Mouse (Mus musculus) forebrain, embryonic 14.5 days (tissue): ENCODE data around the gene Lgr6. TPM values are rescaled to one million over a fixed set of nuclear protein-coding genes. Genes with fewer than 3 reads are reported as not detected.

ENCODE experiments used
- ATAC-seq: fragments of 200-750 bp; cut with Nextera tagmentation; 2 replicates; pipeline ENCODE4 v1.8.0; 2017; ENCODE audit warnings: mild to moderate bottlenecking, moderate library complexity
- DNase-seq: peaks from one replicate; pipeline ENCODE4 v3.0.0-alpha.2; 2015; ENCODE audit warnings: low spot score
- H3K27ac ChIP-seq: fragments of 300-500 bp; sonication (generic); 2 replicates; pipeline ENCODE4 v1.5.1; 2014; ENCODE audit warnings: low read depth, mild to moderate bottlenecking, control low read depth, low read length, moderate library complexity
- H3K27me3 ChIP-seq: fragments of 300-500 bp; sonication (generic); replicated peaks from 2 replicates; pipeline ENCODE4 v1.6.1; 2014; ENCODE audit warnings: low read length, control low read depth, mixed read lengths; ENCODE audit not compliant: control insufficient read depth, insufficient read depth
- H3K36me3 ChIP-seq: fragments of 300-500 bp; sonication (generic); 2 replicates; pipeline ENCODE4 v1.6.1; 2014; ENCODE audit warnings: low read length, control low read depth; ENCODE audit not compliant: control insufficient read depth, insufficient read depth
- H3K4me1 ChIP-seq: fragments of 300-500 bp; sonication (generic); 2 replicates; pipeline ENCODE4 v1.6.1; 2014; ENCODE audit warnings: antibody characterized with exemption, low read length, control low read depth; ENCODE audit not compliant: control insufficient read depth, insufficient read depth
- H3K4me2 ChIP-seq: fragments of 300-500 bp; sonication (generic); 2 replicates; pipeline ENCODE4 v1.6.1; 2014; ENCODE audit warnings: mild to moderate bottlenecking, control low read depth, low read length
- H3K4me3 ChIP-seq: fragments of 300-500 bp; sonication (generic); 2 replicates; pipeline ENCODE4 v1.5.1; 2014; ENCODE audit warnings: low read depth, low read length, control low read depth
- H3K9ac ChIP-seq: fragments of 300-500 bp; sonication (generic); 2 replicates; pipeline ENCODE4 v1.6.1; 2014; ENCODE audit warnings: mild to moderate bottlenecking, low read length, control low read depth, moderate library complexity
- H3K9me3 ChIP-seq: fragments of 300-500 bp; sonication (generic); replicated peaks from 2 replicates; pipeline ENCODE4 v1.6.1; 2016; ENCODE audit warnings: low read length, control low read depth, mixed read lengths; ENCODE audit not compliant: control insufficient read depth
- WGBS: fragments of 180-500 bp; shearing (Covaris S2); extraction: QIAGEN DNeasy Blood & Tissue Kit; methylation state at CpG from one replicate; pipeline ENCODE4 v1.1.7; 2014; 5-methylcytosine and 5-hydroxymethylcytosine counted together
- polyA plus RNA-seq: library from polyadenylated mRNA; unstranded; fragments of >200 nt; fragmentation: Nextera tagmentation; extraction: Ambion mirVana; gene quantifications from 2 replicates; pipeline ENCODE4 v1.2.1, GENCODE M21; 2014

Lgr6 gene
- polyA plus RNA-seq, 1 experiment from 2014 or later: 0.48 TPM

DNA sequence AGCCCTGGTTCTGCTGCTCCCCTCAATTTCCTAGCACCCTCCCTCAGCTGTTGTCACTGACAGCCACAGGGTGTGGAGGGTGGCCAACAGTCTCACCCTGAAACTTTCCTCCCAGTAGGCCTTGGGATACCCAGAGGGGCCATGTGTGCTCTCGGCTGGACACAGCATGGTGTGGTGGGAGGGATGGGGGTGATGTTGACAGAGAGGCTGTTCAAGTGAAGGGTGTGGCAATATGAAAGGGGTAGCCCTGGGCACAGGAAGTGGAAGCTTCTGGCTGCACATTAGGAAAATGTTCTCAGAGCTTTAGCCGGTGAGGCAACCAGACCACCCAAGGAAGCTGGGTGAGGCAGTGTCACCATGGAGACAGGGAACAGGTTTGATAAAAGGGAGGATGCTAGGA lies 26.1 kb downstream of the Lgr6 start:
- H3K36me3 ChIP-seq: no peaks in the 10 kb centered on the region
- no peak for ATAC-seq
- no peak overlapping the region for H3K4me3 ChIP-seq
- WGBS: 50% methylated on average over 2 of the region's 2 CpGs
- DNase-seq: no peak
- no peaks in the 10 kb centered on the region for H3K9me3 ChIP-seq
- H3K27ac ChIP-seq: no peak overlapping the region
- no peak overlapping the region for H3K4me2 ChIP-seq
- H3K27me3 ChIP-seq: no peaks in the 10 kb centered on the region; the same call in 1 of the 2 replicates
- no peak overlapping the region for H3K9ac ChIP-seq
- H3K4me1 ChIP-seq: no peaks in the 10 kb centered on the region

DNA sequence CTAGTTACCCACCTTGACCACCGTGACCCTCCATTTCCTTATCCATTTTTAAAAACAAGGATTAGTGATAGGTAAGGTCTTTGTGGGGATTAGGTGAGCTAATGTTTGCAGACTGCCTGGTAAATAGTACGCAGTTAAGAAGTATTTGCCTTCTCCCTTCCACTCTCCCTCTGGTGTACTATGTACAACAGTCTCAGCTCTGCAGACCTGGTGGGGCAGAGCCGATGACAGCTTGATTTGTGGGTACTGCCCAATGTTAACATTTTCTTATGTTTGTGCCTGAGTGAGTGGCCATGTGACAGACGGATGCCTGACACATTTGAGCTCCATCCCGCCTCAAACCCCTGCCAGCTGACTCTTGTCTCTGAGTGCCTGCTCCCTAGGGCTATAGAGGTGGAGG lies 28.6 kb downstream of the Lgr6 start:
- 56% methylated on average over 5 of the region's 5 CpGs for WGBS
- ATAC-seq: no peak
- no peak overlapping the region for H3K9ac ChIP-seq

DNA sequence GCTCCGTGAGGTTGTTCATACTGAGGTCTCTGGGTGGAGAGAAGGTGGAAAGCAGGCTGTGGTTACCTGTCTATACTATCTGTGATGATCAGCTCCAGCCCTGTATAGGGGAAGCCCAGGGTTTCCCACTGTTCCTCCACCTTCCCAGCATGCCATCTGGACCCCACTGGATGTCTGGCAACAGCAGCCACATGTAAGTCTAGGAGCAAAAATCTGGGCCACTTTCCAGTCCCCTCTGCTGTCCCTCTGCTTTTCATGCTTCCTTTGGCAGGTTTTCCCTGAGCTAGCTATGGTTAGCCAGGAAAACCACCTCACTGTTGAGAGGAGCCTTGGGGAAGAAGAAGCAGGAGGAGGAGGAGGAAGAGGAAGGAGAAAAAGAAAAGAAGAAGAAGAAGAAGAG lies 29.8 kb downstream of the Lgr6 start:
- Histone ChIP-seq H3K4me2 (no peak overlapping the region), H3K36me3 (no peaks in the 10 kb centered on the region), H3K27me3 (no peaks in the 10 kb centered on the region), H3K4me3 (no peak overlapping the region), H3K4me1 (no peaks in the 10 kb centered on the region), H3K9ac (no peak overlapping the region), H3K27ac (no peak overlapping the region), H3K9me3 (no peaks in the 10 kb centered on the region)
- DNase-seq (peak; percentile 28), ATAC-seq (no peak)
- 100% methylated on average over 1 of the region's 1 CpGs for WGBS

More for the DNA sequence above, 28.6 kb downstream of the Lgr6 start:
- no peak overlapping the region for H3K4me3 ChIP-seq
- H3K27me3 ChIP-seq: no peaks in the 10 kb centered on the region
- no peaks in the 10 kb centered on the region for H3K4me1 ChIP-seq
- H3K36me3 ChIP-seq: no peaks in the 10 kb centered on the region
- no peak for DNase-seq
- no peak overlapping the region for H3K4me2 ChIP-seq
- no peaks in the 10 kb centered on the region for H3K9me3 ChIP-seq
- H3K27ac ChIP-seq: no peak overlapping the region

DNA sequence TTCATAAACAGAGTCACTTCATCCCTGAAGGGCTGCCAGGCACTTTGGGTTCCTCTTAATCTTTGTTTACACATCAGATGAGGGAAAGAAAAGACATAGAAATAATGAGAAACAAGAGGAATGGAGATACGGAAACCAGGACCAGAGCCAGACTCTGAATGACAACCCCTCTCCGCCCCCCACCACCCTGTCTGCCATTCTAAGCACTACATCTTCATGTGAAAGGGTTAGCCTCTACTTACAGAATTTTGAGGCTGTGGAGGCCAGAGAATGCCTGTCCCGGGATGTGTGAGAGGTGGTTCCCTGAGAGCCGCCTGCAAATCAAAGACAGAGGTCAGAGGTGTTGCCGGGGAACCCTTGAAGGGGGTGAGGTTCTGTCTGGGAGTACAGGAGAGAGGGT lies 32.4 kb downstream of the Lgr6 start:
- Histone ChIP-seq H3K9me3 (no peaks in the 10 kb centered on the region), H3K4me1 (no peaks in the 10 kb centered on the region), H3K27me3 (no peaks in the 10 kb centered on the region), H3K4me2 (no peak overlapping the region), H3K9ac (no peak overlapping the region), H3K4me3 (no peak overlapping the region), H3K27ac (no peak overlapping the region), H3K36me3 (no peaks in the 10 kb centered on the region)
- WGBS: 62% methylated on average over 5 of the region's 5 CpGs
- ATAC-seq (no peak), DNase-seq (no peak)

DNA sequence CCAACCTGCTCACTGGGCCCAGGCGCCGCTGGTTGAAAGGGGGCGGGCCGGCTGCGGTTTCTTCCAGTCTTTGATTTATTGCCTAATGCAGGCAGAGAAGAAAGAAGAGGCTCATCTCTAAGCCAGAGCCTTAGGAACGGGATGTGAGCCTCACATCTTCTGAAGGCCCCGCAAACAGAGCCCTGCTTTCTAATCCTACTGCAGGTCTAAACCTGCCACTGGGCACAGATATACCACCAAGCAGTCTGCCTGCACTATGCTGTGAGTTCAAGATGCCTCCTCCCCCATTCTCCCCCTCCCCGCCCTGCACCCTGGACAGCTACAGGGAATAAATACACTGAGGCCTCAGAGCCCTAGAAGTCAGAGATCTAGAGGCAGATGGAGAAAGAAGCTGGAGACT lies 35.2 kb downstream of the Lgr6 start:
- H3K4me3 ChIP-seq: no peak overlapping the region
- no peaks in the 10 kb centered on the region for H3K27me3 ChIP-seq
- H3K9me3 ChIP-seq: no peaks in the 10 kb centered on the region
- no peaks in the 10 kb centered on the region for H3K4me1 ChIP-seq
- no peak overlapping the region for H3K9ac ChIP-seq
- no peak overlapping the region for H3K27ac ChIP-seq
- DNase-seq (no peak), ATAC-seq (no peak)
- WGBS: 73% methylated on average over 8 of the region's 8 CpGs
- no peaks in the 10 kb centered on the region for H3K36me3 ChIP-seq
- no peak overlapping the region for H3K4me2 ChIP-seq

DNA sequence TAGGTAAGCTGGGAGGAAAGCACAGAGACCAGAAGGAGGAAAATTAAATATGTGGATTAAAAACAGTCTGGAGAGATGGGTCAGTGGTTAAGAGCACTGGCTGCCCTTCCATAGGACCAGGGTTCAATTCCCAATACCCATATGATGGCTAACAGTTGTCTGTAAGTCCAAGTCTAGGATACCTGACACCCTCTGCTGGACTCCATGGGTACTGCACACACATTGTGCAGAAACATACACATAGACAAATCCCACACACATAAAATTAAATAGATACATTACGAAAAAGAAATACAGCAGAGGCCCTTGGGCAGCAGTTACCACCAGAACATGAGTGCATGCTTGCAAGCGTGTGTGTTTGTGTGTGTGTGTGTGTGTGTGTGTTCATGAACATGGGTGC lies 40.6 kb downstream of the Lgr6 start:
- Histone ChIP-seq H3K9me3 (no peaks in the 10 kb centered on the region), H3K27ac (no peak overlapping the region), H3K27me3 (no peaks in the 10 kb centered on the region), H3K4me2 (no peak overlapping the region), H3K36me3 (no peaks in the 10 kb centered on the region), H3K4me3 (no peak overlapping the region), H3K9ac (no peak overlapping the region), H3K4me1 (no peaks in the 10 kb centered on the region)
- DNase-seq (no peak), ATAC-seq (no peak)
- WGBS: 91% methylated on average over 2 of the region's 2 CpGs

DNA sequence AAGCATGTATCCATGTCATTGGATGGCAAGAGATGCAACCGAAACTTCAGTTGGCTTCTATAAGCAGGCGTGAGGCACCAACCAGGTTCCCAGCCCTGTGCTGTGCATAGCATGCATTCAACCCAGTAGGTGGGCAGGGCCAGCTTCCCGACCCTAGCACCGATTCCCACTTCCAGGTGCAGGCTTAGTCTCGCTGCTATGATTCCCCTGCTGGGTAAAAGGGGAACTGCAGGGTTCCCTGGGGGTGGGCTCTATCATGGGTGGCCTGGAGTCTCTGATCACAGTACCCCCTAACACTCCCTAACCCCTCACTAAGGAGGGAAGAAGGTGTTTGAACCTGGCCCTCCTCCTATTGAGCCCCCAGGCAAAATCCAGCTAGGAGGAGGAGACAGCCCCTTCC lies 42.1 kb downstream of the Lgr6 start:
- Histone ChIP-seq H3K4me1 (no peaks in the 10 kb centered on the region), H3K27me3 (no peaks in the 10 kb centered on the region), H3K9me3 (no peaks in the 10 kb centered on the region), H3K27ac (no peak overlapping the region), H3K4me2 (no peak overlapping the region), H3K36me3 (no peaks in the 10 kb centered on the region), H3K9ac (no peak overlapping the region), H3K4me3 (no peak overlapping the region)
- ATAC-seq: no peak
- no peak for DNase-seq
- WGBS: 68% methylated on average over 5 of the region's 5 CpGs

DNA sequence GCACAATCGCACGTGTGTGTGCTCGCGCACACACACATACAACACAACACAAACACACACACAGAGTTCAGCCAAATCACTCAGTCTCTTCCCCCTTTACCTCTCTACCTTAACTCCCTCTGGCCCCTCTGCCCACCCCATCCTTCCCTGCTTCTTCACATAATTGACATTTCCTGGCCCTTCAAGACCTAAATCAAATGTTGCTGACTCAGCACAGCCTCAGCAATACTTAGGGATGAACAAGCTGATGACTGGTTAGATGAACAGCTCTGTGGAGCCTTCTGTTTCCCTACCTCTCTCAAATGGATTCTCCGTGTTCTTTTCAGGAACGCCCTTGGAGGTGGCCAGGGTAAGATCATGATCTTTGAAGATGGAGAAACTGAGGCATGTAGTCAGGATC lies 43.8 kb downstream of the Lgr6 start:
- H3K27me3 ChIP-seq: no peaks in the 10 kb centered on the region
- DNase-seq (no peak), ATAC-seq (no peak)
- no peak overlapping the region for H3K9ac ChIP-seq
- 97% methylated on average over 6 of the region's 6 CpGs for WGBS
- no peaks in the 10 kb centered on the region for H3K4me1 ChIP-seq
- H3K27ac ChIP-seq: no peak overlapping the region
- H3K4me3 ChIP-seq: no peak overlapping the region
- no peak overlapping the region for H3K4me2 ChIP-seq
- H3K9me3 ChIP-seq: no peaks in the 10 kb centered on the region
- no peaks in the 10 kb centered on the region for H3K36me3 ChIP-seq

DNA sequence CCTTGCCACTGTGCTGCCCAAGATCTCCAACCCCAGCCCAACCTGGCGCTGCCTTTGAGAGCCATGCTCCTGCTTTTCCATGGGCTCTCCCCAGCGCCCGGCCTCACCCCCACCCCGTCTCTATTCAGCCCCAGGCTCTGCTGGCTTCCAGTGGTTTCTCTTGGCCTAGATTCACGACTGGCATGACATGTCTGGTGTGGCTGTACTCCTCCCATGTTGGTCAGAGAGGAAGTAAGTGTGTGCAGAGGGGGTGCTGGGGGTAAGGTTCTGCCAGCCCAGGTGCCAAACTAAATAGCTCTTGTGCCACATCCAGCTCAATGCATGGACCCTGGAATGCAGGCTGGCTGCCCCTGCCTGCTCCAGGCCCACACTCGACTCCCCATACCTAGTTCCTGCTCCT lies 44.9 kb downstream of the Lgr6 start:
- Histone ChIP-seq H3K36me3 (no peaks in the 10 kb centered on the region), H3K4me2 (no peak overlapping the region), H3K4me3 (no peak overlapping the region), H3K27me3 (no peaks in the 10 kb centered on the region), H3K9ac (no peak overlapping the region), H3K4me1 (no peaks in the 10 kb centered on the region), H3K27ac (no peak overlapping the region), H3K9me3 (no peaks in the 10 kb centered on the region)
- DNase-seq: no peak
- ATAC-seq: no peak
- WGBS: 69% methylated on average over 6 of the region's 6 CpGs

DNA sequence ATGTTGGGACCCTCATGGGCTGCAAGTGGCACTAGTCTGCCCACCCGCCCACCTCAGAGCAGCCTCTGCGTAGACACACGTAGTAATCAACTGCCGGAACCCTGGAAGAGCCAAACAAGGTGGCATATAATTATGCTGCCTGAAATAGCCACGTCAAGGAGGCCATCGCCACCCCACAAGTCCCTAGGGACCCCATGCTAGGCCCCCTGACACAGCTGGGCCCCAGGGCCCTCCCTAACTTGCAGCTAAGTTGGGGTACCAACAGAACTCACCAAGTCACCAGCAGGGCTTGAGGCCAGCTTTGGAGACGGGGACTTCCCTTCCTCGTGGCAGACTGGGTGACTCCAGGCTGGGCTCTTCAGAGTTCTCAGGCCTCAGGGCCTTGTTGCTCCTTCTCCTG lies 48.2 kb downstream of the Lgr6 start:
- no peaks in the 10 kb centered on the region for H3K9me3 ChIP-seq
- H3K27me3 ChIP-seq: no peaks in the 10 kb centered on the region
- H3K4me1 ChIP-seq: no peaks in the 10 kb centered on the region
- ATAC-seq: no peak
- H3K4me3 ChIP-seq: no peak overlapping the region
- DNase-seq: no peak
- 87% methylated on average over 8 of the region's 8 CpGs for WGBS
- no peaks in the 10 kb centered on the region for H3K36me3 ChIP-seq
- no peak overlapping the region for H3K4me2 ChIP-seq
- no peak overlapping the region for H3K27ac ChIP-seq
- no peak overlapping the region for H3K9ac ChIP-seq
